Mouse (Mus musculus): ENCODE measurements around the gene Grasp.
A peak's percentile ranks its signal among the peaks of the same experiment; 100 is the strongest.

Grasp gene

DNA sequence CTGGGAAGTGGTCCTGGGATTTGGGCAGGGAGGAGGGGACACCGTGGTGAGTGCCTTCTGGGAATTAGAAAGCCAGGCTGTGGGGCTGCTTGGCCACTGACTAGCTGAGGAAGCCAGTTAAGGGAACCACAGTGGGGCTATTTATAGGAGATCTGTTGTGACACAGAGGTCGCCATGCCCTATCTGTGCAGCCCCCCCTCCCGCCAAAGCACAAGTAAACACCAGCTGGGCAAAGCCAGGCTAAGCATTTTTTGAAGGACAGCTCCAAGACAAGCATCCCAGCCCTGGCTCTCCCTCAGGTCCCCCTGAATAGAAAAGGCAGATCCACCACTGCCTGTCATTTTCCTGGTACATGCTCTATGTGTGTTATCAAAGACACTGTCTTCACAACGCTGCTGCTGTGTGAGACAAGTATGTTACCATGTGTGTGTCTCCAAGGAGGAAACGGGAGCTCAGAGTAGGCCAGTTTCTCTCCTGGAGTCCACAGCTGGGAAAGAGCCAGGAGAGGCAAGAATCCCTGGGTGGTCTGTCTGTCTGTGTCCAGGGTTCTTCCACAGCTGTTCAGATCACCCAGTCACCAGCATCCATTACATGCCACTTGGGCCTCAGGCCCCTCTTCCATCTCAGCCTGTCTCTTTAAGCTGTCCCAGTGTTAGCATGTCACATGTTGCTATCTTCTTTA is 24.2 kb downstream of the Grasp start:
- peak in 1 of 2 experiments; percentile 41 for DNase-seq (ENCODE audit: low spot score in 2 of 2)

DNA sequence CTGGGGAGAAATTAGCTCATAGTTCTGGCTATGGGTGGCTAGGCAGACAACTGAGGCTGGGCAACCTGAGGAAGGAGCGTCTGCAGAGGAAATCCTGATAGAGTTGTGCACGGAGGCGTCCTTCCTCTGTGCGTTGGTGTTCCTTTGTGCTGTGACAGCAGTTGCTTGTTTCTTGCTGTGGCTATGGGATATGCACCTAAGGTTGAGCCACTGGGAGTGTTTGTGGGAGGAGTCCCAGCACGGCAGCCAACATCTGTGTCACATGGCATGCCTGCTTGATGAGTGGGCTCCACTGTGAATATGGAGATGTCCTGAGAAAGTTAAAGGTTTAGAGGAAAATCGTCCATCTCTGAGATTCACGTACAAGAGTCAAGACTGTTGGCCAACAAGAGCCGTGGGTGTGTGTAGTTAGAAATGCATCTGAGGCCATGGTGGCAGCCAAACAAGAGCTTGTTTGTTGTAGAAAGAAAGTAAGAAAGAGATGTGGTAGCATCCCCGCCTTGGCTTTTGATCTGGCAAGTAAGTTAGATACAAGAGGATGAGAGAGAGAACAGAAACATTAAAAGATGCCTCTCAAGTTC is 26.3 kb downstream of the Grasp start:
- no peak for DNase-seq (ENCODE audit: low spot score in 2 of 2)

DNA sequence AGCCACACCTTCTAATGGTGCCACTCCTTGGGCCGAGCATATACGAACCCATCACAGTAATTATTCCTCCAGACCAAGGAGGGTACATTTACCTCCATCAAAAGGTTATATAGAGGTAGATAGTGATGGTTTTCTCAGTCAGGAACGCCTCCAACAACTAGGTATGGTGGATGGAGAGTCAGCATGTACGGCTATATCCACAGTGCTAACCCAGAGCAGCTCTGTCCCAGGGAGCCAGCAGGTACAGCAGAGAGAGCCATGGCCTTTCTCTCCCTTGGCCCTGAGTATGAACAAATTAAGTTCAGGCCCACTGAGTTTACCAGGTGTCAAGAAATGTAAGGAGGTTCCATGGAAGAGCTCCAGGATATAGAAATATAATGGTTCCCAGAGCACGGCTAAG is 27.9 kb downstream of the Grasp start:
- no peak for DNase-seq (ENCODE audit: low spot score in 2 of 2)

DNA sequence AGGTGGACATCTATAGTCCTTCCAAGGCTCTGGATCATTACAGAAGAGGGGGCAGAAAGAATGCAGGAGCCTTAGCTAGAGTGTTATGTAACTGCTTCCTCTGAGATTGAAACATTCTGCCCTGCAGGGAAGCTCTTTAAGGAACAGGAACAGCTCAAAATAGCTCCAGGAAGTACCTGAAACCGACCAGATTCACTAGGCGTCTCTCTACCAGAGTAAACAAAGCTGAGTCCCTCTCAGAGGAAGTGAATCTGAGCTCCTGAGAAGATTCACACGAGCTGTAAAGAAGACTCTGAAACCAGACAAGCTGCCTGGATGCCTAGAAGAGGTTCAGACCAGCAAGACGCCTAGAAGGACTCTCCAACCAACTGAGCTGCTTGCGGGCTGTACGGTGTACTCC is 28.6 kb downstream of the Grasp start:
- no peak for DNase-seq (ENCODE audit: low spot score in 2 of 2)

DNA sequence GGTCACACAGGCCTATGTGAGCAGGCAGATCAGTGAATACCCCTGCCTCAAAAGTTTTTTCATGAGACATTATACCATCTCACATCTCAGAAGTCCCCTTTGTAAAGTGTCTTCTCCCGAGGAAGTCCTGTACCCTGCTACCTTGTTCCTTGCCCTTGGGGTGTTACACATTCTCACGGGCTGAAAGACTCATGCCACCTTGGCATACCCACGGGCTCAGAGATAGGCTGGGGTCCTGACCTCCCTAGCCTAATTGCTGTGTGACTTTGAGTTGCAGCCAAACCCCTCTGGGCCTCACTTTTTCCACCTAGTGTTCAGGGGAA is 29.5 kb downstream of the Grasp start:
- DNase-seq (ENCODE audit: low spot score in 2 of 2), result no peak

DNA sequence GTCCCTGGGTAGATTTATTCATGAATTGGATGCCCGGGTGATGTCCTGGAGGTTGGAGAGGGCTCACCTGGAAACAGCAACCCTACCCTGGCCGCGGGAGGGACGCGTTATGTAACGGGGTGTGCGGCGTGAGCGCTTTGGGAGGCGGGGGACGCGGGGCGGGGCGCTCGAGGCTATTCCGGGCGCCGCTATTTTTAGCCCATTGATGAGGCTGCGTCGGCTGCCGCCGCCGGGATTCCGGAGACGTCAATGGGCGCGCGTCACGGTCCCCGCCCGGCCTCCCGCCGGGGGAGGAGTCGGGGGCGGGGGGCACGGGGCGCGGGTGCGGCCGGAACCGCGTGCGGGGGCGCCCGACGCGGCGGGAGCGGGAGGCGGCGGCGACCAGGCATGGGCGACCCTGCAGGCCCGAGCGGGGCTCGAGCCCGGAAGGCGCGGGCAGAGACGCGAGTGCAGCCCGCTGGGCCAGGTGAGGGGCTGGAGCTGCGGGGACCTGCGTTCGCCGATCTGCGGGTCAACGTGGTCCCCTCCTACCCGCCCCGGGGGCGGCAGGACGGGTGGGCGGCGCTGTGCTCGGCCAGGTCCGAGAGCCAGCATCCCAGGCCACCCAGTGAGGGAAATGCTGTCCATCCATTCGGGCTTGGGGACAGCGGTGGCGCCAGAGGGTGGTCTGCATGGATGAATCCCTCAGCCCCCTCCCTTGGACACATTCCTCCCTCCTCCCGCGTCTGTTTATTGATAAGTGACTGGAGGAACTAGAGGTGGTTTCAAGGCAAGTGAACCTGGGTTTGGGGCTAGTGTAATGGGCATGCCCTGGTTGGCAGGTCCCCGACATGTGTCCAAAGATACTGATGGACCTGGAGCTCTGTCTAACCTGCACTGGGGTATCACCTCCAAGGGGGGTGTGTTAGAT is 30.2 kb downstream of the Grasp start, which contains the start of gene Nr4a1:
Nr4a1 (plus strand) TSS at position 384 of the 910 bp plus-strand sequence.
- DNase-seq (ENCODE audit: low spot score in 2 of 2), result peak in 1 of 2 experiments; percentile 55

DNA sequence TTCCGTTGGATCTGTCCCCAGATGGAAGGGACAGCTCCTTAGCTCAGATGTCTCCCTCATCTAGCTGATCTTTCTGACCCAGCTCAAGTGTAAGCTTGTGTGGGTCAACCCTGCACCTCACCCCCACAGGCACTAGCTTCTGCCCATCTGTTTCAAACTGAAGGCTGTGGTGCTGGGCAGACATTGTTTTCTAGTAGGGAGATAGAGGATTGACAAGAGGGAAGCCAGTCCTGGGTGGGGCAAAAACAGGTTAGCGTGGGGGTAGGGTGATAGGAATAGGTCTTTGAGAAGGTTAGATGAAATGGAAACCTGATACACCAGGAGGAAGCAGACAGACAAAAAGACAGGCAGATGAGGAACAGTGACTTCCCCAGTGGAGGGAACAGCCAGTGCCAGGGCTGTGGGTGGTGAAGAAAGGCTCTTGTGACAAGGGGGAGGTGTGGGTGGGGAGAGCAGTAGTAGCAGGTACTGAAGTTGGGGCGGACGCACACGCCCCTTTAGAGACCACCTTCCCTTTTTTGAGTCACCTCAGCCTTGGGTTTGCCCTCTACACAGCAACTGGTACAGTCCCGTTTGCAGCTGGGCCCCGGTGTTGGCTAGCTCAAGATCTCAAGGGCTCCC is 32.0 kb downstream of the Grasp start:
- no peak for DNase-seq (ENCODE audit: low spot score in 2 of 2)

DNA sequence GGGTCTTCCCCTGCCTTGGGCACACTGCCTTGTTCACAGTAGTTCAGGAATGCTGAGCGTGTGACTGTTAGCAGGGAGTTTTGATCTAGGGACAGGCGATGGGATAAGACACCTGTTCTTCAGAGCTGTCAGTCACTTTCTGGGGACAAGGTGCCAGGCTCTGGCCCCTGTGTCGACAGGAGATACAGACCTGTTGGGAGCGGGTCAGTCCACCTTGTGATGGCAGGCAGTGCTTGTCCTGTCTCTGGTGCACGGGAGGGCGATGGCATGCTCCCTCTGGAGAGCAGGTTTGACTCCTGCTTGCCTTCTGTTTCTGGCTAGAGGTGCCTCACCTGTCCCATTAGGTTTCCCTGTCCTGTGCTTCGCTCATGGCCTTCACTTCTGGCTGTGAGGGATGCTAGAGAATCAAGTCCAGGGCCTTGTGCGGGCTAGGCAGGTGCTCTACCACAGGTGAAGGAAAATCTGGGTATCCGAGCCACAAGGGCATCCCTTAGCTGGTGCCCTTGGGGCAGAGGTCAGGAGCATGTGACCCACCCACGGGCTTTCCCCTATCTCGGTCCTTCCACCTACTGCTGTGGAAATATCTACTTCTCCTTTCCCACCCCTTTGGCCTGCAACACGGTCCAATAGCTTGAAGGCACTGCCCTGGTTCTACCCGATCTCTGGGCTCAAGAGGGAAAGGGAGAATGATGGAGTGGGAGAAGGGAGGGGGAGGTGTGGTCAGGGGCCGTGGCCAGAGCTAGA is 32.6 kb downstream of the Grasp start:
- no peak for DNase-seq (ENCODE audit: low spot score in 2 of 2)

DNA sequence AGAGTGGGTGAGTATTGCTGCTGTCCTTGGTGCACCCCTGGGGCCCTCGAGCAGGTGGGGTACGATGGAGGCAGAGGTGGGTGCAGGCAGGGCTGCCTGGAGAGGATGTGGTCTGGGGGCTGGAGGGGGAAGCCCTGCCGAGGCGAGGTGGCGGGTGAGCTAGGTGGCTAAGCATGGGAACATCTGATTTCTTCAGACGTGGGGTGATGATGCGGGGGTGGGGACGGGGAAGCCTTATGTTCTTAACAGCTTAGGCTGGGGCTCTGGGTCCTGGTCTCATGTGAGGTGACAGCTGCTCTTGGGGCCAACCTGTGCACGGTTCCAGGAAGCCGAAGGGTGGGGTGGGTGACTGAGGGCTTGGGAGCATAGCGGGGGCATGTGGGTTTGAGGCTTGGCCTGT is 34.4 kb downstream of the Grasp start:
- DNase-seq (ENCODE audit: low spot score in 2 of 2), result peak in 1 of 2 experiments; percentile 57

DNA sequence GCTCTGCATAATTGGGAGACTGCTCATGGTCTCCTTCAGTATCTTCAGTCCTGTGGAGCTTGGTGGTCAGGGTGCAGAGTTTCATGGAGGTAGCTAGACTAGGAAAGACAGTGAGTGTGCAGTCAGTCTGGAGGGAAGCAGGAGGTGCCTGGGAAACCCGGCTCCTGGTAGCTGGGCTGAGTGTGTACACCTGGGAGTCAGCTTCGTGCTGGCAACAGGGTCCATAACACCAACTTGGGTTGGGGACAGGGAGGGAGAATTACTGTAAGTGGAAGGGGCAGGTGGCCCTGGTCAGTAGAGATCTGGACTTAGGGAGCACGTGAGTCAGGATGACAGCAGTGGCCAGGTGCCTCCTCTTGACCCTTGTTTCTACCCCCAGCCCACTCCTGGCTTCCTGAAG is 35.9 kb downstream of the Grasp start:
- no peak for DNase-seq (ENCODE audit: low spot score in 2 of 2)

DNA sequence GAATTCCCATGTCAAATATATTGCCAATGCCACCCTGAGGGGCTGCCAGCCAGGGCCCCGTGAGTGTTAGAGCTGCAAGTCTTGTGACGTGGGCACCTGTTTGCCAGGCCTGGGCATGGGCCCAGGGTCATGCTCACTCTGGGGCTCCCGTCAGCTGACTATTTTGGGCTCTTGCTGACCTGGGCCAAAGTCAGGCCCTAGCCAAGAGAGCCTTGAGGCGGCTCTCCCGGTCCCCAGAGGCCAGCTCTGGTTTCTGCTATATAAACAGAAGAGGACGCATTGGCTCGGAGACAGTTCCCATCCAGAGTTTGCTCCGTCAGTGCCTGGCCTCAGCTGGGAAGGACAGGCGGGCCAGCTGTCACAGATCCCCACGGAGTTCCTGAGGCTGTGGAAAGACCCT is 36.4 kb downstream of the Grasp start:
- DNase-seq (ENCODE audit: low spot score in 2 of 2), result no peak

DNA sequence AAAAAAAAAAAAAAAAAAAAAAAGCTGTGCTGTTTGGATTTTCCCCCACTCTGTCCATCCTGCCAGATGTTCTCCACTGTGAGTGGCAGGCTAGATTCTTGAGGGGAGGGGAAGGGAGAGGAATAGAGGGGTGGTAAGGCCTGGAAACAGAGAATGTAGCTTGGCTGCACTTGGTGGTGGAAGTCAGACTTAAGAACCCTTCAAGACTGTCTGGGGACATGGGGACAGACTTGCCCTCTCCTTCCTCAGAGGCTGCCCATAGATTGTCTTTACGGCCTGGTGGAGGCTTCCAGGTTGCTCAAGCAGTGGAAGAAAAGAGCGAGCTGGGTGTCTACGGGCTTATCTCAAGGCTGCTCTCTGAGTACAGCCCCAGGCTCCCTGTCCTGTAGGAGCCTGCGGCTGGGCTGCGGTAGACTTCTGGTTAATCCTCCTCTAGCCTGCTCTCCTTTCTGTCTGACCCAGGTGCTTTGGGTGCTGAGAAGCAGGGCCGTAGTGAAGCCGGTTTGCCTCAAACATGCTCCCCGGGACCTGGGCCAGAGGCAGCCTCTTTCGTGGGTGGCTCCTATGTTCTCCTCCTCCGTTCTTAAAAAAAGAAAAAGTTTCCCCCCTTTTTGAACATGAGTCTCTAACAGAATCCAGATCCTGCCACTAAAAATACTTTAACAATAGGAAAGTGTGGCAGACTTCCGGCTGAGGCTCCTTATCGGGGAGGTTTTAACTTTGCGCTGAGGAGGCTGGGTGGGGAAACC is 37.1 kb downstream of the Grasp start:
- no peak for DNase-seq (ENCODE audit: low spot score in 2 of 2)

DNA sequence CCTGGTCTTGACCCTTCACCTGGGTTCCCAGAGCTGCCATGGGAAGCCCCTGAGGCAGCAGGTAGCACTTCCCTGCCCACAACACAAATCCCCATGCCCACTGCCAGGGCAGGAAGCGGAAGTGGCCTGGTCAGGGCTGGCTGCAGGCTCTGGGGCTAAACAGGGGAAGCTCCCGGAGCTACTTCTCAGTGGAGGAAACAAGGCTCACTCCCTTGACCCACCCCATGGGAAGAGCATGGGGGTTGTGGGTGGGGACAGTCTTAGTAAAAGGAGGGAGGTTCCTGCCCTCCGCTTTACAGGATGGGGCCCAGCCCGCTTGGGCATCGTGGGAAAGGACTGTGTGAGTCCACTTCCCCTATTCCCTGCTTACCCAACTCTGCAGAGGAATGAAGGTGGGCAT is 38.5 kb downstream of the Grasp start:
- DNase-seq (ENCODE audit: low spot score in 2 of 2), result no peak

DNA sequence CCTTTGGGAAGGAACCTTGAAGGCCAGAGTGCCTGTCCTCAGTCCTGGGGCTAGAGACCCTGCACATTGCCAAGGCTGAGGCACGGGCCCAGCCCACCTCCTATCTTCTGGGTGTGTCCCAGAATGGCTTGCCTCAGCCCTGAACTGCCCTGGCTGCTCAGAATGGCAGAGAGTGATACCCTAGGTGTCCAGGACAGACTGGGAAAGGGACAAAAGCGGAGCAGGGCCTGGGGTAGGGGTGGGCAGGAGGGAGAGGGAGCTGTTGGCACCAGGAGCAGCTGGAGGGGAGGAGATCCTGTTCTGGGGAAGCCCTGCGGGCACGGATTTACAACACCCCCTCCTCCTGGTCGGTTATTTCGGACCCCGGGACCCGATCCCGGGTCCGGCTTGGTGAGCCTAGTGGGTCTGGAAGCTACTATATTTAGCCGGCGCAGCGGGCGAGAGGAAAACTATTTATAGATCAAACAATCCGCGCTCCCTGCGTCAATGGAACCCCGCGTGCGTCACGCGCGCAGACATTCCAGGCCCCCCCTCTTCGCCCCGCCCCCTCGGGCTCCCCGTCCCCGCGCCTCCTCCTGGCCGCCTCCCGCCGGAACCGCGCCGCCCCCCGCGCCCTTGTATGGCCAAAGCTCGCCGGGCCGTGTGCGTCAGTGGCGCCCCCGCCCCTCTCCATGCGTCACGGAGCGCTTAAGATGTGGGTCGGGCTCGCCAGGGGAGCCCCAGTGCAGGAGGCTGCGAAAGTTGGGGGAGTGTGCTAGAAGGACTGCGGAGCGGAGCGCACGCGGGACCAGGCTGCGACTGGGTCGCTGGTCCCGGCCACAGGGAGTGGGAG is 42.4 kb downstream of the Grasp start:
- peak; percentile 52 to 83 for DNase-seq (ENCODE audit: low spot score in 2 of 2)

DNA sequence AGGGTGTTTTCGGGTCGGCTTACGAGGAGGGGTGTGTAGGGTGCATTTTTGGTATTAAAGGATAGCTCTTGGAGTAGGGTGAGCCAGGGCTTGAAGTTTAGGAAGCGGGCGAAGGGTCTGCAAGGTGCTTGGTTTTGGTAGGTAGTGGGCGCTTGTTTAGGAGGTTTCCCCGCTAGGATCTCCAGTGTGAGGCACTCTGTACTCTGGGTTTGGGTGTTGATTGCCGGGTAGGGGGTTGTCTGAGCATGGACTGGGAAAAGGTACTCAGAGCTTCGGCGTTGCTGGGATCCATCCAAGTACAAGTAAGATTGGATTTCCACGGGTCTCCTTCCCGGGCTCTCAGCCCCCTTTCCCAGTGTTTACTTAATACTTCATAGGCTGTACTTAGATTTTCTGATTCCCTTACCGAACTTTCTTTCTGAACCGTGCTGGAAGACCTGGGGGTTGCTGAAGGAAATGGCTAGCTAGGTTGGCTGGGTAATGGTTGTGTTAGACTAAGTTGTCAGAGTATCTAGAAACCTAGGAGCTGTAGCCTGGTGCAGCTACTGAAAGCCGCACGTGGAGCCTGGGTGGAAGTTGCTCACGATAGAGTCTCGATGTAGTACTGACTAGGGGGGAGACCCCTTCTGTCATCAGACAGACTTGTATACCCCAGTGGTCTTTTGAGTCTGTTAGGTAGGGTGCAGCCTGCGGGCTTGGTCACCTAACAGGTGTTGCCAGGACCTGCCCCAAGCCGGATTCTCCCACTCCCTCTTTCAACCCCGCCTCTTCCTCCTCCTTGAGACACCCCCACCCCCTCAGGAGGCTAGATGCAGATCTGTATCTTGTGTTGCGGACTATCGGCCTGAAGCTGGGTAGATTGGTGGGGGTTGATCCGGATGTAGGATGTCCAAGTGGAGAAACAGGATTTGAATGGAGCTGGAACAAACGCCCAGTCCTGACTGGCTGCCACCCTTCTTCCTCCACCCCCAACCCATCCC is 43.4 kb downstream of the Grasp start:
- DNase-seq (ENCODE audit: low spot score in 2 of 2), result no peak

DNA sequence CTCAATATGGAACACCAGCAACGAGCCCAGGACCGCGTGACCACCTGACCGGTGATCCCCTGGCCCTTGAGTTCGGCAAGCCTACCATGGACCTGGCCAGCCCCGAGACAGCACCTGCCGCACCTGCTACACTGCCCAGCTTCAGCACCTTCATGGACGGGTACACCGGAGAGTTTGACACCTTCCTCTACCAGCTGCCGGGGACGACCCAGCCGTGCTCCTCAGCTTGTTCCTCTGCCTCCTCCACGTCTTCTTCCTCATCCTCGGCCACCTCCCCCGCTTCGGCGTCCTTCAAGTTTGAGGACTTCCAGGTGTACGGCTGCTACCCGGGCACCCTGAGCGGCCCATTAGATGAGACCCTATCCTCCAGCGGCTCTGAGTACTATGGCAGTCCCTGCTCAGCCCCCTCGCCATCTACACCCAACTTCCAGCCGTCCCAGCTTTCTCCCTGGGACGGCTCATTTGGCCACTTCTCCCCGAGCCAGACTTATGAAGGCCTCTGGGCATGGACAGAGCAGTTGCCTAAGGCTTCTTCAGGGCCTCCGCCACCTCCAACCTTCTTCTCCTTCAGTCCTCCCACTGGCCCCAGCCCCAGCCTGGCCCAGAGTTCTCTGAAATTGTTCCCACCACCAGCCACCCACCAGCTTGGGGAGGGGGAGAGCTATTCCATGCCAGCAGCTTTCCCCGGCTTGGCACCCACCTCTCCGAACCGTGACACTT is 46.3 kb downstream of the Grasp start:
- no peak for DNase-seq (ENCODE audit: low spot score in 2 of 2)

DNA sequence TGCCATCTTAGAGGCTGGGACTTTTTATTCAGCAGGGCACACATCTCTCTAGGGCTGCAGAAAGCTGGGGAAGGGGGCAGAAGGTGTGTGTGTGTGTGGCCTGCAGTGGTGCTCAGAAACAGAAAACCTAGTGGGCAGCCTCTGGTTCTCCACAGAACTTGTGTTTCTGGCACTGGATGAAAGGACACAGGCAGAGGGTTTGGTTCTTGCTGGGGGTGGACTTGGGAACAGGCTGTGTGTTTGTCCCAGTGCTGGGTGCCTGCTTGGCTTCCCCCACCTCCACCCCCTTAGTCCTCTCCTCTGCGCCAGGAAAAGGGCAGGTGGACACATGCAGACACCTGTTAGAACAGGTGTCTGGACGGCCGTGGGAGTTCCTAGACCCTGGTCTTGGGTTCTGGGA is 47.1 kb downstream of the Grasp start:
- DNase-seq (ENCODE audit: low spot score in 2 of 2), result no peak

DNA sequence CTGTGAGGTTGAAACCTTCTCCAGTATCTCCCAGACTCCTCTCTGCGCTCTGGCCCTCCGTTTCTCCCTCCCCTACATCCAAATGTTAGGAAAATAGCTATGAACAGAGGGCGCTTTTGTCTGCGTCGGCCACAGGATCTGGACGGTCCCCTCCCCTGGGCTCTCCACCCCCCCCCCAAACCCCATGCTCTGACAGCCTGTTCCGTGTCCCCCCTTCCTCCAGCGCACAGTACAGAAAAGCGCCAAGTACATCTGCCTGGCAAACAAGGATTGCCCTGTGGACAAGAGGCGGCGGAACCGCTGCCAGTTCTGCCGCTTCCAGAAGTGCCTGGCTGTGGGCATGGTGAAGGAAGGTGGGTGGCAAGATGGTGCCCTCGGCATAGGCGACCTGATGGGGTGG is 47.5 kb downstream of the Grasp start:
- DNase-seq (ENCODE audit: low spot score in 2 of 2), result no peak

Measured in spleen, postnatal 10 days (tissue).